Mouse (Mus musculus): ENCODE results near the gene Olfr1215. TPM values are rescaled to one million over a fixed set of nuclear protein-coding genes. Genes with fewer than 3 reads are reported as not detected.
"Not testable (repeated sequence)": the region's sequence is repeated elsewhere in the genome, so short reads cannot be mapped to it uniquely, and the experiment has no call there.

Gene Olfr1215
- not detected in 2 replicates for polyA plus RNA-seq (2012; rRNA removed)

- no peaks in the 10 kb centered on the region for H3K27me3 ChIP-seq (ENCODE audit: control insufficient read depth, insufficient read depth, low read length)
- H3K27ac ChIP-seq (ENCODE audit: control insufficient read depth, insufficient read depth, low read depth, low read length) = no peak within 1 kb of the TSS
- no peaks in the 10 kb centered on the region for H3K36me3 ChIP-seq (ENCODE audit: control insufficient read depth, insufficient read depth, low read length)
- H3K4me3 ChIP-seq (ENCODE audit: control insufficient read depth, low read depth, low read length) = no peak within 1 kb of the TSS
- TF ChIP-seq POLR2A (IDR thresholded peaks at IDR 0.05; ENCODE audit: control insufficient read depth, low read depth, low read length) (no peak), CTCF (IDR thresholded peaks at IDR 0.05; ENCODE audit: control insufficient read depth, insufficient read depth, insufficient replicate concordance, low read depth, low read length) (no peak)
- H3K4me1 ChIP-seq (ENCODE audit: control insufficient read depth, insufficient read depth, low read length) = no peaks in the 10 kb centered on the region
Observed at GRCm38 (mm10) chr2:89006873-89007272, at the start of gene Olfr1215. TSS of gene Olfr1215 (minus strand) at chr2:89006973.

- Histone ChIP-seq H3K4me3 (ENCODE audit: control insufficient read depth, low read depth, low read length) (no peak within 1 kb of the TSS), H3K27ac (ENCODE audit: control insufficient read depth, insufficient read depth, low read depth, low read length) (no peak within 1 kb of the TSS), H3K4me1 (ENCODE audit: control insufficient read depth, insufficient read depth, low read length) (no peaks in the 10 kb centered on the region), H3K27me3 (ENCODE audit: control insufficient read depth, insufficient read depth, low read length) (no peaks in the 10 kb centered on the region), H3K36me3 (ENCODE audit: control insufficient read depth, insufficient read depth, low read length) (no peaks in the 10 kb centered on the region)
- TF ChIP-seq CTCF (IDR thresholded peaks at IDR 0.05; ENCODE audit: control insufficient read depth, insufficient read depth, insufficient replicate concordance, low read depth, low read length) = no peak
- no peak for TF ChIP-seq POLR2A (IDR thresholded peaks at IDR 0.05; ENCODE audit: control insufficient read depth, low read depth, low read length)
Observed at GRCm38 (mm10) chr2:89031965-89032364, 25.2 kb upstream of the Olfr1215 start, which contains the start of gene Olfr1217. TSS of gene Olfr1217 (minus strand) at chr2:89032065.

- not testable (repeated sequence) for H3K36me3 ChIP-seq (ENCODE audit: control insufficient read depth, insufficient read depth, low read length); H3K27ac ChIP-seq (ENCODE audit: control insufficient read depth, insufficient read depth, low read depth, low read length); H3K27me3 ChIP-seq (ENCODE audit: control insufficient read depth, insufficient read depth, low read length); H3K4me1 ChIP-seq (ENCODE audit: control insufficient read depth, insufficient read depth, low read length); H3K4me3 ChIP-seq (ENCODE audit: control insufficient read depth, low read depth, low read length)
Observed at GRCm38 (mm10) chr2:89021436-89021835, 14.7 kb upstream of the Olfr1215 start.

DNA sequence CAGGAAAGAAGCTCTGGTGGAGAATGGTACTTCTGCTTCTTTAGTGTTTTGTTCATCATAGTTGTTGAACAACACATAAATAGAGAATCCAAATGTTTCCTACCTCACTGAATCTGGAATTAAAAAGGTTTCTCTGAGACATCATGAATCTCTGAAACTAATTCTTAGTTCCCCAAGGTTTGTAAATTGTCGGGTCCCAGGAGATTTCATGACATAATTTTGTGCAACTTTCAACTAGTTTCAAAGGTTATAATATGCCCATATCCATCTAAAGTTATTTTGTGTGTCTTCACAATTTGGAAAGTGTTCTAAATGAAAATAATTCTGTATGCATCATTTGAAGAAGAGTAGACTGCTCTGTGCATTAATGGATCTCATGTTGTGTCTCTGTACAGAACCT is 11.5 kb upstream of the Olfr1215 start, which contains the start of gene Olfr1216:
Olfr1216 (minus strand) TSS at position 101 of the 400 bp plus-strand sequence.
- no peak within 1 kb of the TSS for H3K4me3 ChIP-seq (ENCODE audit: control insufficient read depth, low read depth, low read length)
- no peaks in the 10 kb centered on the region for H3K4me1 ChIP-seq (ENCODE audit: control insufficient read depth, insufficient read depth, low read length)
- H3K27ac ChIP-seq (ENCODE audit: control insufficient read depth, insufficient read depth, low read depth, low read length) = no peak within 1 kb of the TSS
- TF ChIP-seq POLR2A (IDR thresholded peaks at IDR 0.05; ENCODE audit: control insufficient read depth, low read depth, low read length) = no peak
- TF ChIP-seq CTCF (IDR thresholded peaks at IDR 0.05; ENCODE audit: control insufficient read depth, insufficient read depth, insufficient replicate concordance, low read depth, low read length) = no peak
- no peaks in the 10 kb centered on the region for H3K27me3 ChIP-seq (ENCODE audit: control insufficient read depth, insufficient read depth, low read length)
- no peaks in the 10 kb centered on the region for H3K36me3 ChIP-seq (ENCODE audit: control insufficient read depth, insufficient read depth, low read length)

- no peaks in the 10 kb centered on the region for H3K36me3 ChIP-seq (ENCODE audit: control insufficient read depth, insufficient read depth, low read length)
- H3K27me3 ChIP-seq (ENCODE audit: control insufficient read depth, insufficient read depth, low read length) = no peaks in the 10 kb centered on the region
- no peak within 1 kb of the TSS for H3K27ac ChIP-seq (ENCODE audit: control insufficient read depth, insufficient read depth, low read depth, low read length)
- no peaks in the 10 kb centered on the region for H3K4me1 ChIP-seq (ENCODE audit: control insufficient read depth, insufficient read depth, low read length)
- no peak within 1 kb of the TSS for H3K4me3 ChIP-seq (ENCODE audit: control insufficient read depth, low read depth, low read length)
- TF ChIP-seq POLR2A (IDR thresholded peaks at IDR 0.05; ENCODE audit: control insufficient read depth, low read depth, low read length) (no peak), CTCF (IDR thresholded peaks at IDR 0.05; ENCODE audit: control insufficient read depth, insufficient read depth, insufficient replicate concordance, low read depth, low read length) (no peak)
Observed at GRCm38 (mm10) chr2:88992553-88992952, 14.2 kb downstream of the Olfr1215 start, which contains the start of gene Olfr1214. TSS of gene Olfr1214 (minus strand) at chr2:88992653.

DNA sequence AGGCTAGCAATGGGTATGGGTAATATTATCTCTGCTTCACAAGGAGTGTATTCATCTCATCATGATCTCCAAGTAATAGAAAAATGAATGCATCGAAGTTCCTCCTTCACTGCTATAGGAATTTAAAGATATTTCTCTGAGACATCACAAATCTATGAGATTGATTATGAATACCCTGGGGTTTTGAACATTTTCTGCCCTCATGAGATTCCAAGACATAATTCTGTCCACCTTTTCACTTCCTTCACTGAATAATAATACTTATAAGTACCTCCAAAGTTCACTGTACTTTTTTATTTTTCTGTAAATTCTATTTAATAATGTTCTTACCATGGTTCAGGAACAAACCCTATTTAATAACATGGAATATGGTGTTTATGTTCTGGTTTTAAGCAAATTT is 26.6 kb downstream of the Olfr1215 start, which contains the start of gene Gm13762:
Gm13762 (minus strand) TSS at position 101 of the 400 bp plus-strand sequence.
- Histone ChIP-seq H3K36me3 (ENCODE audit: control insufficient read depth, insufficient read depth, low read length) (no peaks in the 10 kb centered on the region), H3K4me3 (ENCODE audit: control insufficient read depth, low read depth, low read length) (no peak within 1 kb of the TSS), H3K27ac (ENCODE audit: control insufficient read depth, insufficient read depth, low read depth, low read length) (no peak within 1 kb of the TSS), H3K27me3 (ENCODE audit: control insufficient read depth, insufficient read depth, low read length) (no peaks in the 10 kb centered on the region), H3K4me1 (ENCODE audit: control insufficient read depth, insufficient read depth, low read length) (no peaks in the 10 kb centered on the region)
- no peak for TF ChIP-seq POLR2A (IDR thresholded peaks at IDR 0.05; ENCODE audit: control insufficient read depth, low read depth, low read length)
- no peak for TF ChIP-seq CTCF (IDR thresholded peaks at IDR 0.05; ENCODE audit: control insufficient read depth, insufficient read depth, insufficient replicate concordance, low read depth, low read length)

- TF ChIP-seq POLR2A (IDR thresholded peaks at IDR 0.05; ENCODE audit: control insufficient read depth, low read depth, low read length) (no peak), CTCF (IDR thresholded peaks at IDR 0.05; ENCODE audit: control insufficient read depth, insufficient read depth, insufficient replicate concordance, low read depth, low read length) (no peak)
- no peaks in the 10 kb centered on the region for H3K27me3 ChIP-seq (ENCODE audit: control insufficient read depth, insufficient read depth, low read length)
- no peak within 1 kb of the TSS for H3K27ac ChIP-seq (ENCODE audit: control insufficient read depth, insufficient read depth, low read depth, low read length)
- no peak within 1 kb of the TSS for H3K4me3 ChIP-seq (ENCODE audit: control insufficient read depth, low read depth, low read length)
- H3K4me1 ChIP-seq (ENCODE audit: control insufficient read depth, insufficient read depth, low read length) = no peaks in the 10 kb centered on the region
- H3K36me3 ChIP-seq (ENCODE audit: control insufficient read depth, insufficient read depth, low read length) = no peaks in the 10 kb centered on the region
Observed at GRCm38 (mm10) chr2:88953669-88954068, 53.1 kb downstream of the Olfr1215 start, which contains the start of gene Olfr1212. TSS of gene Olfr1212 (plus strand) at chr2:88953969.

Other genes starting within 250 kb of the Olfr1215 start
- gene Olfr1199, start 246.5 kb downstream of the Olfr1215 start, polyA plus RNA-seq (2012; rRNA removed) = not detected in 2 replicates
- gene Olfr1200, start 236.5 kb downstream of the Olfr1215 start, polyA plus RNA-seq (2012; rRNA removed) = not detected in 2 replicates
- not detected in 2 replicates for gene Olfr1201, start 213.9 kb downstream of the Olfr1215 start, polyA plus RNA-seq (2012; rRNA removed)
- gene Olfr1202, start 192.5 kb downstream of the Olfr1215 start, polyA plus RNA-seq (2012; rRNA removed) = not detected in 2 replicates
- not detected in 2 replicates for gene Olfr1205, start 177.2 kb downstream of the Olfr1215 start, polyA plus RNA-seq (2012; rRNA removed)
- not detected in 2 replicates for gene Olfr1204, start 157.7 kb downstream of the Olfr1215 start, polyA plus RNA-seq (2012; rRNA removed)
- not detected in 2 replicates for gene Olfr1206, start 143.7 kb downstream of the Olfr1215 start, polyA plus RNA-seq (2012; rRNA removed)
- gene Olfr1208, start 104.7 kb downstream of the Olfr1215 start, polyA plus RNA-seq (2012; rRNA removed) = not detected in 2 replicates
- gene Olfr1209, start 91.8 kb downstream of the Olfr1215 start, polyA plus RNA-seq (2012; rRNA removed) = not detected in 2 replicates
- not detected in 2 replicates for gene Olfr1211, start 68.9 kb downstream of the Olfr1215 start, polyA plus RNA-seq (2012; rRNA removed)
- gene Olfr1212, start 53.0 kb downstream of the Olfr1215 start, polyA plus RNA-seq (2012; rRNA removed) = not detected in 2 replicates
- not detected in 2 replicates for gene Gm13762, start 26.7 kb downstream of the Olfr1215 start, polyA plus RNA-seq (2012; rRNA removed)
- not detected in 2 replicates for gene Olfr1214, start 14.3 kb downstream of the Olfr1215 start, polyA plus RNA-seq (2012; rRNA removed)
- not detected in 2 replicates for gene Olfr1216, start 11.4 kb upstream of the Olfr1215 start, polyA plus RNA-seq (2012; rRNA removed)
- not detected in 2 replicates for gene Olfr1217, start 25.1 kb upstream of the Olfr1215 start, polyA plus RNA-seq (2012; rRNA removed)
- gene Olfr1218, start 54.2 kb upstream of the Olfr1215 start, polyA plus RNA-seq (2012; rRNA removed) = not detected in 2 replicates
- not detected in 2 replicates for gene Olfr1219, start 76.5 kb upstream of the Olfr1215 start, polyA plus RNA-seq (2012; rRNA removed)
- gene Olfr1220, start 99.9 kb upstream of the Olfr1215 start, polyA plus RNA-seq (2012; rRNA removed) = not detected in 2 replicates
- gene Olfr1221, start 110.3 kb upstream of the Olfr1215 start, polyA plus RNA-seq (2012; rRNA removed) = not detected in 2 replicates
- gene Olfr1222, start 126.1 kb upstream of the Olfr1215 start, polyA plus RNA-seq (2012; rRNA removed) = not detected in 2 replicates
- gene Olfr1223, start 144.6 kb upstream of the Olfr1215 start, polyA plus RNA-seq (2012; rRNA removed) = not detected in 2 replicates
- not detected in 2 replicates for gene Olfr1224-ps1, start 157.1 kb upstream of the Olfr1215 start, polyA plus RNA-seq (2012; rRNA removed)
- not detected in 2 replicates for gene Olfr1225, start 167.7 kb upstream of the Olfr1215 start, polyA plus RNA-seq (2012; rRNA removed)
- not detected in 2 replicates for gene Olfr1226, start 193.1 kb upstream of the Olfr1215 start, polyA plus RNA-seq (2012; rRNA removed)
- gene Olfr1228, start 247.1 kb upstream of the Olfr1215 start, polyA plus RNA-seq (2012; rRNA removed) = not detected in 2 replicates